Mouse (Mus musculus) forebrain, embryonic 11.5 days (tissue): ENCODE data around the gene Paxx. TPM values are rescaled to one million over a fixed set of nuclear protein-coding genes. Genes with fewer than 3 reads are reported as not detected.

Experiments
- ATAC-seq: fragments of 200-750 bp; cut with Nextera tagmentation; replicated peaks from 2 replicates; pipeline ENCODE4 v1.8.0; 2017; ENCODE audit warnings: moderate TSS enrichment; ENCODE audit not compliant: low FRiP score
- DNase-seq: peaks from one replicate; pipeline ENCODE4 v3.0.0-alpha.2; 2017; ENCODE audit warnings: low spot score
- H3K27ac ChIP-seq: fragments of 300-500 bp; sonication (generic); 2 replicates; pipeline ENCODE4 v1.5.1; 2014; ENCODE audit warnings: low read depth, low read length
- H3K27me3 ChIP-seq: fragments of 300-500 bp; sonication (generic); 2 replicates; pipeline ENCODE4 v1.6.1; 2014; ENCODE audit warnings: mild to moderate bottlenecking, low read length, mixed read lengths; ENCODE audit not compliant: control insufficient read depth, insufficient read depth
- H3K36me3 ChIP-seq: fragments of 300-500 bp; sonication (generic); 2 replicates; pipeline ENCODE4 v1.6.1; 2014; ENCODE audit warnings: mild to moderate bottlenecking, low read length, moderate library complexity, mixed read lengths; ENCODE audit not compliant: control insufficient read depth, insufficient read depth
- H3K4me1 ChIP-seq: fragments of 300-500 bp; sonication (generic); replicated peaks from 2 replicates; pipeline ENCODE4 v1.6.1; 2014; ENCODE audit warnings: low read length, mixed read lengths; ENCODE audit not compliant: control insufficient read depth, insufficient read depth
- H3K4me2 ChIP-seq: fragments of 300-500 bp; sonication (generic); 2 replicates; pipeline ENCODE4 v1.6.1; 2014; ENCODE audit warnings: low read depth, mild to moderate bottlenecking, low read length, moderate library complexity, mixed read lengths; ENCODE audit not compliant: severe bottlenecking
- H3K4me3 ChIP-seq: fragments of 300-500 bp; sonication (generic); 2 replicates; pipeline ENCODE4 v1.5.1; 2014; ENCODE audit warnings: low read depth, low read length
- H3K9ac ChIP-seq: fragments of 300-500 bp; sonication (generic); 2 replicates; pipeline ENCODE4 v1.6.1; 2014; ENCODE audit warnings: low read length
- H3K9me3 ChIP-seq: fragments of 300-500 bp; sonication (generic); 2 replicates; pipeline ENCODE4 v1.6.1; 2016; ENCODE audit warnings: low read length, mixed read lengths; ENCODE audit not compliant: control insufficient read depth
- WGBS: fragments of 180-500 bp; shearing (Covaris S2); extraction: QIAGEN DNeasy Blood & Tissue Kit; methylation state at CpG from one replicate; pipeline ENCODE4 v1.1.7; 2014; 5-methylcytosine and 5-hydroxymethylcytosine counted together
- microRNA-seq: library from miRNA; unstranded; fragments of <30 nt; microRNA quantifications from one replicate; pipeline ENCODE4, GENCODE M21; 2016; ENCODE audit not compliant: insufficient number of aligned reads
- polyA plus RNA-seq: library from polyadenylated mRNA; unstranded; fragments of >200 nt; fragmentation: Nextera tagmentation; extraction: Ambion mirVana; gene quantifications from 2 replicates; pipeline ENCODE4 v1.2.1, GENCODE M21; 2014

Paxx gene
- polyA plus RNA-seq, 1 experiment from 2014 or later = 22.9 TPM

GRCm38 (mm10) chr2:25408908-25409307 lies 52.0 kb downstream of the Paxx start:
- no peak overlapping the region for H3K27ac ChIP-seq
- H3K27me3 ChIP-seq = no peaks in the 10 kb centered on the region
- ATAC-seq (no peak), DNase-seq (no peak)
- H3K9ac ChIP-seq = no peak overlapping the region
- 88% methylated on average over 10 of the region's 10 CpGs for WGBS
- no peak overlapping the region for H3K4me2 ChIP-seq
- H3K4me3 ChIP-seq = no peak overlapping the region
- no peaks in the 10 kb centered on the region for H3K9me3 ChIP-seq
- H3K36me3 ChIP-seq = peaks cover 2% of the 10 kb centered on the region
- H3K4me1 ChIP-seq = no peaks in the 10 kb centered on the region

Small RNAs within 50 kb of the gene (microRNA-seq; reads per million reads assigned to microRNA genes)
- gene Mir3087 = not detected

Other genes with a start within 250 kb of the Paxx start
- 110 TPM in 2 replicates for gene Nelfb, start 249.6 kb downstream of the Paxx start, polyA plus RNA-seq
- gene Stpg3, start 246.5 kb downstream of the Paxx start, polyA plus RNA-seq = not detected in 2 replicates
- 0.88 and 1.3 TPM in 2 replicates for gene Fam166a, start 242.3 kb downstream of the Paxx start, polyA plus RNA-seq
- gene Tubb4b, start 236.4 kb downstream of the Paxx start, polyA plus RNA-seq = 615 and 680 TPM in 2 replicates
- gene Slc34a3, start 226.7 kb downstream of the Paxx start, polyA plus RNA-seq = not detected in 2 replicates
- not detected in 2 replicates for gene Rnf224, start 224.3 kb downstream of the Paxx start, polyA plus RNA-seq
- 33.0 and 37.6 TPM in 2 replicates for gene Rnf208, start 218.8 kb downstream of the Paxx start, polyA plus RNA-seq
- gene Cysrt1, start 218.6 kb downstream of the Paxx start, polyA plus RNA-seq = not detected in 2 replicates
- gene AL732309.1, start 214.2 kb downstream of the Paxx start, polyA plus RNA-seq = 5.1 and 5.8 TPM in 2 replicates
- 13.6 and 15.8 TPM in 2 replicates for gene Tmem203, start 205.7 kb downstream of the Paxx start, polyA plus RNA-seq
- gene Tprn, start 198.5 kb downstream of the Paxx start, polyA plus RNA-seq = 4.6 and 7.3 TPM in 2 replicates
- 222 and 238 TPM in 2 replicates for gene Ssna1, start 188.7 kb downstream of the Paxx start, polyA plus RNA-seq
- gene Anapc2, start 188.6 kb downstream of the Paxx start, polyA plus RNA-seq = 116 and 126 TPM in 2 replicates
- gene Tmem210, start 172.9 kb downstream of the Paxx start, polyA plus RNA-seq = not detected in 2 replicates
- gene Lrrc26, start 171.2 kb downstream of the Paxx start, polyA plus RNA-seq = not detected in 2 replicates
- 1.7 and 2.1 TPM in 2 replicates for gene Grin1, start 141.9 kb downstream of the Paxx start, polyA plus RNA-seq
- gene Man1b1, start 128.8 kb downstream of the Paxx start, polyA plus RNA-seq = 75.7 and 77.8 TPM in 2 replicates
- gene Dpp7, start 104.7 kb downstream of the Paxx start, polyA plus RNA-seq = 20.1 and 20.5 TPM in 2 replicates
- 3.1 and 5.4 TPM in 2 replicates for gene Uap1l1, start 95.4 kb downstream of the Paxx start, polyA plus RNA-seq
- gene Sapcd2, start 88.8 kb downstream of the Paxx start, polyA plus RNA-seq = 79.0 and 85.0 TPM in 2 replicates
- 0.23 TPM in 1 of 2 replicates, not detected in the other for gene Entpd2, start 65.2 kb downstream of the Paxx start, polyA plus RNA-seq
- gene Npdc1, start 61.7 kb downstream of the Paxx start, polyA plus RNA-seq = 120 and 128 TPM in 2 replicates
- gene Fut7, start 37.8 kb downstream of the Paxx start, polyA plus RNA-seq = not detected in 2 replicates
- gene Abca2, start 32.4 kb downstream of the Paxx start, polyA plus RNA-seq = 9.9 and 10.2 TPM in 2 replicates
- gene Clic3, start 4.3 kb downstream of the Paxx start, polyA plus RNA-seq = 0.61 and 0.77 TPM in 2 replicates
- gene Ptgds, start 9.0 kb upstream of the Paxx start, polyA plus RNA-seq = 0.69 and 0.73 TPM in 2 replicates
- gene Lcn12, start 32.8 kb upstream of the Paxx start, polyA plus RNA-seq = not detected in 2 replicates
- 96.1 and 102 TPM in 2 replicates for gene Fbxw5, start 39.7 kb upstream of the Paxx start, polyA plus RNA-seq
- gene C8g, start 40.6 kb upstream of the Paxx start, polyA plus RNA-seq = 5.5 and 5.9 TPM in 2 replicates
- 37.2 and 40.1 TPM in 2 replicates for gene Traf2, start 85.8 kb upstream of the Paxx start, polyA plus RNA-seq
- gene Edf1, start 96.8 kb upstream of the Paxx start, polyA plus RNA-seq = 353 and 371 TPM in 2 replicates
- 1.3 and 5.0 TPM in 2 replicates for gene Mamdc4, start 113.8 kb upstream of the Paxx start, polyA plus RNA-seq
- 144 and 164 TPM in 2 replicates for gene Phpt1, start 114.1 kb upstream of the Paxx start, polyA plus RNA-seq
- gene Ajm1, start 120.7 kb upstream of the Paxx start, polyA plus RNA-seq = 0.28 and 0.69 TPM in 2 replicates
- 77.1 and 81.5 TPM in 2 replicates for gene Rabl6, start 147.4 kb upstream of the Paxx start, polyA plus RNA-seq
- 0.13 and 0.21 TPM in 2 replicates for gene Ccdc183, start 156.6 kb upstream of the Paxx start, polyA plus RNA-seq
- 12.6 and 17.9 TPM in 2 replicates for gene Tmem141, start 160.9 kb upstream of the Paxx start, polyA plus RNA-seq
- 0.95 and 0.97 TPM in 2 replicates for gene Fcna, start 166.9 kb upstream of the Paxx start, polyA plus RNA-seq
- gene Lcn8, start 192.0 kb upstream of the Paxx start, polyA plus RNA-seq = not detected in 2 replicates
- not detected in 2 replicates for gene Lcn5, start 196.9 kb upstream of the Paxx start, polyA plus RNA-seq
- gene Lcn6, start 215.7 kb upstream of the Paxx start, polyA plus RNA-seq = not detected in 2 replicates
- gene Lcn10, start 221.6 kb upstream of the Paxx start, polyA plus RNA-seq = not detected in 2 replicates
- not detected in 2 replicates for gene Obp2a, start 238.9 kb upstream of the Paxx start, polyA plus RNA-seq
- 68.5 and 71.2 TPM in 2 replicates for gene Bmyc, start 245.6 kb upstream of the Paxx start, polyA plus RNA-seq